Mouse (Mus musculus) R1 (cell line): ENCODE measurements at regions not wholly inside any gene's neighbourhood (a gene's known extent, or its start where the extent isn't known, plus 50 kb on each side); places are given as distances from the start of the nearest gene placed in this dataset.

Experiments
- DNase-seq: peaks from one replicate; pipeline ENCODE4 v3.0.0-alpha.2; 2018; ENCODE audit warnings: low read depth, low spot score

- no peak for DNase-seq
Observed at GRCm38 (mm10) chr4:7921503-7921902, 317.3 kb downstream of the Car8 start.

- no peak for DNase-seq
Observed at GRCm38 (mm10) chr4:7913191-7913590, 325.6 kb downstream of the Car8 start.

GRCm38 (mm10) chr4:7912675-7913074 is 326.2 kb downstream of the Car8 start:
- DNase-seq = no peak

- no peak for DNase-seq
Observed at GRCm38 (mm10) chr4:7903130-7903529, 335.7 kb downstream of the Car8 start.

GRCm38 (mm10) chr4:7894914-7895313 is 343.9 kb downstream of the Car8 start:
- no peak for DNase-seq

GRCm38 (mm10) chr4:7891128-7891527 is 347.7 kb downstream of the Car8 start:
- DNase-seq = peak; percentile 24

- DNase-seq = no peak
Observed at GRCm38 (mm10) chr4:7854518-7854917, 384.3 kb downstream of the Car8 start.

GRCm38 (mm10) chr4:7853121-7853782 is 385.6 kb downstream of the Car8 start:
- peak; percentile 18 for DNase-seq

- no peak for DNase-seq
Observed at GRCm38 (mm10) chr4:7852006-7852615, 386.7 kb downstream of the Car8 start.

GRCm38 (mm10) chr4:7847411-7847810 is 391.4 kb downstream of the Car8 start:
- DNase-seq = no peak

GRCm38 (mm10) chr4:7829126-7829525 is 409.7 kb downstream of the Car8 start:
- no peak for DNase-seq

- no peak for DNase-seq
Observed at GRCm38 (mm10) chr4:7819847-7820246, 419.0 kb downstream of the Car8 start.

- peak; percentile 59 for DNase-seq
Observed at GRCm38 (mm10) chr4:7777761-7778160, 461.1 kb downstream of the Car8 start.

- DNase-seq = no peak
Observed at GRCm38 (mm10) chr4:7755473-7755872, 483.4 kb downstream of the Car8 start.

- no peak for DNase-seq
Observed at GRCm38 (mm10) chr4:7753931-7754330, 484.9 kb downstream of the Car8 start.

GRCm38 (mm10) chr4:7751208-7751607 is 487.6 kb downstream of the Car8 start:
- DNase-seq = no peak

- peak; percentile 8 for DNase-seq
Observed at GRCm38 (mm10) chr4:7722893-7723292, 515.9 kb downstream of the Car8 start.

- no peak for DNase-seq
Observed at GRCm38 (mm10) chr4:7688516-7688915, 550.3 kb downstream of the Car8 start.

- no peak for DNase-seq
Observed at GRCm38 (mm10) chr4:7687231-7687630, 551.6 kb downstream of the Car8 start.

GRCm38 (mm10) chr4:7670795-7671105 is 568.1 kb downstream of the Car8 start:
- no peak for DNase-seq

GRCm38 (mm10) chr4:7669992-7670794 is 568.6 kb downstream of the Car8 start:
- DNase-seq = no peak

- no peak for DNase-seq
Observed at GRCm38 (mm10) chr4:7666935-7667594, 571.8 kb downstream of the Car8 start.
